Mouse (Mus musculus) CD4-positive, CD25-positive, alpha-beta regulatory T cell, adult 2 months (primary cell): ENCODE data around the gene Rab2b.
"Not testable (repeated sequence)": the region's sequence is repeated elsewhere in the genome, so short reads cannot be mapped to it uniquely, and the experiment has no call there.

Experiments
- DNase-seq: peaks from one replicate; pipeline ENCODE4 v3.0.0-alpha.2; 2012; ENCODE audit warnings: low read depth, low spot score

Gene Rab2b

GRCm38 (mm10) chr14:52278932-52279746, at the start of gene Rab2b, which contains the start of gene Tox4:
TSS of gene Rab2b (minus strand) at chr14:52279545.
TSS of gene Tox4 (plus strand) at chr14:52279146.
- peak; percentile 100 for DNase-seq

GRCm38 (mm10) chr14:52327910-52328812, 48.8 kb upstream of the Rab2b start, which contains the start of gene Sall2:
TSS of gene Sall2 (minus strand) at chr14:52328762.
- DNase-seq: no peak

GRCm38 (mm10) chr14:52327375-52327901, 48.1 kb upstream of the Rab2b start:
- DNase-seq: no peak

GRCm38 (mm10) chr14:52325890-52326289, 46.5 kb upstream of the Rab2b start:
- DNase-seq: no peak

- no peak for DNase-seq
These were observed 40.0 kb upstream of the Rab2b start for GRCm38 (mm10) chr14:52319361-52319760.

- DNase-seq: peak; percentile 27
These were observed 37.3 kb upstream of the Rab2b start for GRCm38 (mm10) chr14:52316441-52317225.

GRCm38 (mm10) chr14:52315792-52316440, 36.6 kb upstream of the Rab2b start:
- peak; percentile 75 for DNase-seq

- DNase-seq: no peak
These were observed 36.0 kb upstream of the Rab2b start for GRCm38 (mm10) chr14:52315283-52315780.

GRCm38 (mm10) chr14:52314808-52315150, 35.4 kb upstream of the Rab2b start:
- DNase-seq: no peak

- DNase-seq: no peak
These were observed 34.8 kb upstream of the Rab2b start for GRCm38 (mm10) chr14:52313931-52314807.

- no peak for DNase-seq
These were observed 31.6 kb upstream of the Rab2b start for GRCm38 (mm10) chr14:52310906-52311305.

GRCm38 (mm10) chr14:52310343-52310742, 31.0 kb upstream of the Rab2b start:
- peak; percentile 44 for DNase-seq

GRCm38 (mm10) chr14:52306100-52306499, 26.8 kb upstream of the Rab2b start:
- no peak for DNase-seq

- DNase-seq: peak; percentile 94
These were observed 25.4 kb upstream of the Rab2b start, which contains the start of gene Mettl3 for GRCm38 (mm10) chr14:52304644-52305271. TSS of gene Mettl3 (minus strand) at chr14:52305128.

- DNase-seq: not testable (repeated sequence)
These were observed 24.2 kb upstream of the Rab2b start for GRCm38 (mm10) chr14:52303517-52303916.

- peak; percentile 55 for DNase-seq
These were observed 16.4 kb upstream of the Rab2b start for GRCm38 (mm10) chr14:52295558-52296264.

GRCm38 (mm10) chr14:52284191-52284590, 4.8 kb upstream of the Rab2b start:
- DNase-seq: no peak

- DNase-seq: no peak
These were observed 4.3 kb upstream of the Rab2b start for GRCm38 (mm10) chr14:52283629-52284028.
